Mouse (Mus musculus) cortical plate, adult 2 months (tissue): ENCODE measurements at regions not wholly inside any gene's neighbourhood (a gene's known extent, or its start where the extent isn't known, plus 50 kb on each side); places are given as distances from the start of the nearest gene placed in this dataset.

ENCODE experiments used
- CTCF ChIP-seq: fragments of 200-500 bp; IDR thresholded peaks from 2 replicates; pipeline ENCODE4 v1.5.1; 2011; ENCODE audit warnings: mild to moderate bottlenecking, control low read depth, low read length; ENCODE audit not compliant: insufficient read depth; ENCODE audit errors: extremely low read depth
- POLR2A ChIP-seq: fragments of 200-500 bp; IDR thresholded peaks from 2 replicates; pipeline ENCODE4 v1.6.1; 2011; ENCODE audit warnings: mild to moderate bottlenecking, low read length, control low read depth; ENCODE audit not compliant: insufficient read depth; ENCODE audit errors: extremely low read depth

DNA sequence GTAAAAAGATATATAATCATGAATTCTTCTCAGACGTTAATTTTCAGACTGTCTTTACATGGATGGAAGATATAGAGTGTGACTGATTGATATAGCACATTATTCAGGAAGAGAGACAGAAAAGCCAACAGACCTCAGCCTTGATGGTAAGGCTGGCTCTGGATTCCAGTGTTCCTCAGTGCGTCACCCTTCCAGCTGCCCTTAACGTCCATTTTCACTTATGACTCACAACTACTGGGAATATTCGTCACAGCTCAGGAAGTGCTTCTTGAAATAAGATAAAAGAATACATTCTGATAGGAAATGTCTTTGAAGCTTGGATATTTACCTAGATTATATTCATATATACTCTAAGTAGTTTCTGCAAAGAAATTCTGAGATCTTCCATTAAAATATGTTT lies 923.8 kb downstream of the Flrt2 start:
- TF ChIP-seq CTCF (no peak), POLR2A (no peak)
